Mouse (Mus musculus): ENCODE data around the gene Vwa8.

GRCm38 (mm10) chr14:78921219-78921618 lies 72.4 kb downstream of the Vwa8 start:
- no peak for TF ChIP-seq CTCF (IDR thresholded peaks at IDR 0.05; ENCODE audit: borderline replicate concordance, extremely low read depth, insufficient read depth, insufficient read length)
- TF ChIP-seq POLR2A (IDR thresholded peaks at IDR 0.05; ENCODE audit: borderline replicate concordance, extremely low read depth, insufficient read depth, insufficient read length, poor library complexity, severe bottlenecking) = no peak

Measured in brain, embryonic 14.5 days (tissue).